Mouse (Mus musculus) liver, adult 2 months (tissue): ENCODE data around the gene C2cd2.

Experiments used
- CTCF ChIP-seq: fragments of 200-500 bp; IDR thresholded peaks from 2 replicates; pipeline ENCODE4 v1.5.1; 2011; ENCODE audit warnings: low read depth, low read length, control low read depth
- POLR2A ChIP-seq: fragments of 200-500 bp; IDR thresholded peaks from 2 replicates; pipeline ENCODE4 v1.6.1; 2011; ENCODE audit warnings: low read length, control low read depth; ENCODE audit not compliant: insufficient read depth; ENCODE audit errors: extremely low read depth

- no peak for TF ChIP-seq CTCF
- no peak for TF ChIP-seq POLR2A
Measured at GRCm38 (mm10) chr16:97927331-97927938, 35.0 kb downstream of the C2cd2 start.
